Mouse (Mus musculus): ENCODE data around the gene Nr1h2. TPM values are rescaled to one million over a fixed set of nuclear protein-coding genes. Genes with fewer than 3 reads are reported as not detected.

Nr1h2 gene
- total RNA-seq, 4 experiments from 2014 or later, result 94.3 to 153 (median 129) TPM

DNA sequence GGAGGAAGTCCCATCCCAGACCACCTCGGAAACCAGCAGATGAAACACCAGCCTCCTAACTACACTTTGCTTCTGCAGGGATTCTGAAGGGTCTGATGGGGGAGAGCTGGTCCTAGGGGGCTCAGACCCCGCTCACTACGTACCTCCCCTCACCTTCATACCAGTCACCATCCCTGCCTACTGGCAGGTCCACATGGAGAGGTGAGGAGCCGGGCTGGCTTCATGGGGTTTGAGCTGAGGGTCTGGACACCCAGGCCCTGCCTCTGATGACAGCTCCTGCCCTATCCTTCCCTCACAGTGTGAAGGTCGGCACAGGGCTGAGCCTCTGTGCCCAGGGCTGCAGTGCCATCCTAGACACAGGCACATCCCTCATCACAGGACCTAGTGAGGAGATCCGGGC lies 31.2 kb upstream of the Nr1h2 start:
- no peak for DNase-seq

DNA sequence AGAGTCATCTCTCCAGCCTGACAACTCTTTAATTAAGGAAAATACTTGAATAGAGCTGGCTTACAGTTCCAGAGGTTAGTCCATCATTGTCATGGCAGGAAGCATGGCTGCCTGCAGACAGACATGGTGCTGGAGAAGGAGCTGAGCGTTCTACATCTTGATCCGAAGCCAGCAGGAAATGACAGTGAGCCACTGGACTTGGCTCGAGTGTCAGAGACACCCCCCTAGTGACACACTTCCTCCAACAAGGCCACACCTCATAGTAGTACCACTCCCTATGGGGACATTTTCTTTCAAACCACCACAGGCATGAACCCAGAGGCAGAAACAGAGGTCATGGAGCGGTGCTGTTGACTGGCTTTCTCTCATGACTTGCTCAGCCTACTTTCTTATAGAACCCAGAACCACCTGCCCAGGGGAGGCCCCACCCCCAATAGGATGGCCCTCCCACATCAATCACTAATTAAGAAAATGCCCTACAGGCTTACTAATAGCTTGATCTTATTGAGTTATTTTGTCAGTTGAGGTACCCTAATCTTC lies 30.6 kb upstream of the Nr1h2 start:
- DNase-seq, result no peak

DNA sequence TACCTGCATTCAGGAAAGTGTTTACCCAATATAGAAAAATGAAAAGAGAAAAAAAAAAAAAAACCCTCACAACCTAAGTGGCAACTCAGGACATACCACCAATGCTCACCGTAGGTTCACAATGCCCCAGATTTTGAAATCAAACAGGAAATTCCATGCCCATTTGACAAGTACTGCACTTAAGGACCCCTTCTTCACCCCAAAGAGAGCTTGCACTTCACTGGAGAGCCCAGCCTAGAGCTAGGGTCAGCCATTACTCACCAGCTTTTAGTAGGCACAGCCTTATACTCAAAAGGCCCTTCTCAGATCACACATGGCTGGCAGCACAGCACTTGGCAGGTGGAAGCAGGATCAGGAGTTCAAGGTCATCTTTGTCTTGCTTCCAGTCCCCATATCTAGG lies 29.4 kb upstream of the Nr1h2 start:
- DNase-seq, result no peak

DNA sequence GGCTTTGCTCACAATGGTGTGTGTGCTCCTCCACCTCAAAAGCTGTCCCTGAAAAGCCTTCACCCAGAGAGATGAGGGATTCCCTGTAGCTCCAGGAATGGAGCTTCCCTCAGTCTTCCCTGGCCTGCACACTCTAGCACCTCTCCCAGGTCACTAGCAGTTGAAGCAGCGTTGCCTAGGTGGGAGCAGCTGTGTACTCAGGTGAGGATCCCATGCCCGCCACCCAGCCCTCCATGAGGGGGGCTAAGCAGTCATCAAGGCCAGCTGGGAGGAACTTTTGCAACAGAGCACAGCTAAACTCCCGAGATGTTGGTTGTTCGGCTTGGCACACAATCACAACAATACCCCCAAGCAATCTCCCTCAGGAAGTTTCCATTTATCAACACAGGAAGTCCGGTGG lies 29.0 kb upstream of the Nr1h2 start:
- DNase-seq, result no peak

DNA sequence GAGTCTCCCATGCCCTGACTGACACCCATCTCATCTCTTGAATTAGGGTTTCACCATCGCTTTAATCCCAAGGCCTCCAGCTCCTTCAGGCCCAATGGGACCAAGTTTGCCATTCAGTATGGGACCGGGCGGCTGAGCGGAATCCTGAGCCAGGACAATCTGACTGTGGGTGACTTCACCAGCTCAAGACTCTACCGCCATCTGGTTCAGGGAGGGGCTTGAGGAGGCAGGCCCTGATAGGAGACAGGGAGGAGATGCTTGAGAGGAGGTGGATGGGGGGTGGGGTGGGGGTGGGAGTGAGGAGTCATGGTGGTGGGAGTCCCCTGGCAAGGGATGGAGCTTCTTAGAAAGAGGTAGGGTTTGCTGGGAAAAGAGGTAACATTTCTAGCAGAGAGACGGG lies 27.9 kb upstream of the Nr1h2 start:
- no peak for DNase-seq

DNA sequence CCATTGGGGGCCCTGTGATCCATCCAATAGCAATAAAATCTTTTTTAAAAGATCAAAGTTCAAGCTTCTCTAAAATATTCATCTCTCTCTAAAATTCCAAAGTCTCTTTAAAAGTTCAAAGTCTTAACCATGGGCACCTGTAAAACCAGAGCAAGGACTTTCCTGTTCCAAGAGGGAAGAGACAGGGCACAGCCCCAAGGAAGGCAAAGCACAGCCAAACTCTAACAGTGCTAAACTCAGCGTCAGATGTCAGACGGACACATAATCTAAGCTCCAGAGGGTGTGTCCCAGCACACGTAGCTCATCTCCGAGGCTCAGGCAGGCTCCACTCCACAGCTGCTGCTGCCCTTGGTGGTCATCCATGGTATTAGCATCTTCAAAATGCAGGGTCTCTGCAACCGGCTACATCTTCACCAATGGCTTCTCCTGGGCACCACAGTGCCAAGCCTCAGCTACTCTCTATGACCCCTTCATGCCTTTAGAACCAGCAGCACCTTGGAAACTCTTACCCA lies 22.6 kb upstream of the Nr1h2 start:
- DNase-seq, result no peak

DNA sequence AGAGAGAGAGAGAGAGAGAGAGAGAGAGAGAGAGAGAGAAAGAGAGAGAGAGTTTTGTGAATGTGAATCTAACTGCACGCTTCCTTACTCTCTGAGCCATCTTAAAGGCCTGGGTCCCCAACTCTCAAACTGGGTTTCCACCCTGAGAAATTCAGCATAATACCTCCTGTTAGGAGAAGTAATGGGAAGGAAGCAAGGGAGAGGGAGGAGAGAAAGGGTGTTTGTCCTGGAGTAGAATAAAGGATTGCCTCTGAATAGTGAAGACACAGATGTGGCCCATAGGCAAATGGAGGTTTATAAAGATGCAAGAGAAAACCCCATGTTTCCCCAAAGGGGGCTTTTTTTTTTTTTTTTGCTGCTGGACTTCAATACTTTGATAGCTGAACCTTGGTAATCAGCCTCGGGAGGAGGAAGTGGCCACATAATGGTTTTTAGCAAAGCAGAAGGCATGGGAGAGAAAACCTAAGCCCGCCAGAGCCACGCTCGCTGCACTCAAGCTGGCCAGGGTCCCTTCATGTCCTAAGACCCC lies 19.3 kb upstream of the Nr1h2 start:
- no peak for DNase-seq

DNA sequence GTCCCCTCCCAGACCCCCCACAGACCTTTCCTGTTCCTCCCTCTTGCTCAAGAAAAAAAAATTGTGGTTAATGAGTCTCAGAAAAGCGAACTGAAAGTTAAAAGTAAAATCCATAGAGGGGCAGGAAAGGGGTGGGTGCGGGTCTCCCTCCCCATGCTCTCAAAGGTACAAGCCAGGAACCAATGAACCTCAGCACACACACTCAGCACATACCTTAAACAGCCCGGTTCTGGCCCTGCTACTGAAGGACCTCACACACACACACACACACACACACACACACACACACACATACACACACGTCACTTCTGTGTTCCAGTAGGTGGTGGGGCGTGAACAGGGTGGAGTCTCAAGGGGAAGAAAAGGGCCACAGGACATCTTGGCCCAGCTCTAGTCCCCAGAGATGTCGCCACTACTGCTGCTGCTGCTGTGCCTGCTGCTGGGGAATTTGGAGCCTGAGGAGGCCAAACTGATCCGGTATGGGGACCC lies 18.5 kb upstream of the Nr1h2 start, which contains the start of gene Napsa:
Gene Napsa, plus strand, starts transcription at position 168 of the 489 bp plus-strand sequence.
- DNase-seq, result no peak

DNA sequence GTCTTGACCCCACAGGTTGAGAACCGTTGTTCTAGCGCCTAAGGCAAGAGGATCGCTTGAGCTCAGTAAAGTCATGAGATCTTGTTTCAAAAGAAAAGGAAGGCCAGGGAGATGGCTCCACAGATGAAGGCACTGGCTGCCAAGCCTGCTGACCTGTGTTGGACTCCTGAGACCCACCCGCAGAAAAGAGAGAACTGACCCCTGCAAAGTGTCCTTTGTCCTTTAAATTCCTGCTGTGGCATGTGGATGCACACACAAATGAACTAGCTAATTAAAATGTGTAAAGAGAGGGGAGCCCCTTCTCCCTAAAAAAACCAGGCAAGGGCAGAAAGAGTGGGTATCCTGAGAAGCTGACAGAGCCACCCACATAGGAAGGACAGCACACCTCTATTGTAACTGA lies 18.1 kb upstream of the Nr1h2 start:
- DNase-seq, result no peak

DNA sequence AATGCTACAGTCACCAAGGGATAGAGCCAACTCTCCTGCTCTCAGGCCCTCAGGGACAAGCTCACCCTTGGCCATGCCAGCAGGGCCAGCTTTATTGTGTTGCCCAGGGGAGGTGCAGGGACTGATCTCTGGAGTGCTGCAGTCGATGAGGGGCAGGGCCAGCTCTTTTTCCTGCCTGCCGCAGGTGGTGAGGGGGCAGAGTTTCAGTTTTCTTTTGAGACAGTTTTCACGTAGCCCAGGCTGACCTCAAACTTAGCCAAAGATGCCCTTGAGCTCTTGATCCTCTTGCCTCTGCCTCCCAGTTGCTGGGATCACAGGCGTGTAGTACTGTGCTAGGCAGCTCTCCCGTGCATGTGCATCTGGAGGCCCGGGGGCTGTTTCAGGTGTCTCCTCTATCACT lies 17.2 kb upstream of the Nr1h2 start:
- no peak for DNase-seq

DNA sequence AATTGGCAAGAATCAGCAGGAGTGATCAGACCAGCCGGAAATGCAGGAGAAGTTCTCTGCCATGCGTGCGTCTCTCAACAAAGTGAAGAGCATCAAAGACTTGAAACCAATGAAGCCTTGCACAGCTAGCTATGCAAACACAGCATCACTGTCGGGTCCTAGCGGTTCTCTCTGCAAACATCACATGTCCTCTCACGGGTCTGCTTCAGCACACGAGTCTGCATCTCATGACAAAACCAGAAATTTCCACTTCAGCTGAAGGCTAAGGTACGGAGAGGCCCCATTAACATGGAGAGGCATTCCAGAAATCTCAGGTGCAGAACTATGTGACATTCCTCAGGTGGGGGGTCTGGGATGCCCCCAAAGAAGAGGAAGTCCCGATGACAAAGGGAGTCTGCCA lies 15.1 kb upstream of the Nr1h2 start:
- DNase-seq, result no peak

DNA sequence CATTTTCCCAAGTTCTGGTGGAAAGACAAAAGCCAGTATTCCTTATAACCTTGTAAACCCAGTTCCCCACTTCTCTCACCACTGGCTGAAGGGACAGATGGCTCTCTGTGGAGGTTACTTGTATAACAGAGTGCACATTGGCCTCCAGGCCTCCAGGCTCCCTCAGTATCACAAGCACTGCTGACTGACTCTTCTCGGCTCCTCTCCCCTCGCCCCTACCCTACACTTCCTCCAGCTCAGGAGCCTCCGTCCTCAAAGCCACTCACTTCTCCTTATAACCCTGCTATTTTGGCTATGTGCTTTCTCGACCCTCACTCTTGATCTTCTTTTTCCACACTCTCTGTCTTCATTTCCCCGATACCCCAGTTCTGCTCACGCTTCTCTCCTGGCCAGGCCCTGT lies 11.7 kb upstream of the Nr1h2 start:
- no peak for DNase-seq

DNA sequence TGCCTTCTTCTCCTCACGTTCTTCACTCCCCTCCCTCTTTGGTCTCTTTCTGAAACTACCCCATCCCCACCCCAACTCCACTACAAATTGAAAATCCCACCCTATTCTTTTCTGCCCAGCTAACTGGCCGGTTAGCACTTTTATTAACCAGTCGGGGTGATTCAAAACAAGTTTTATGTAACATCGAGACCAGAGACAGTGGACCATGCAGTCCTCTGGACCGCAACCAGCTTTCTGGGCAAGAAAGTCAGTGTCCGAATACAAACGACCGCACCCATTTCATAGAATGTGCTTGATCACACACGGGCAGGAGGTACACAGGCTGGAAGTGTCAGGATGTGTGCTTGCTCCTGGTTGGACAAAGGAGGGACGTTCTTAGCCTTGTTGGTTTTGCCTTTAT lies 10.7 kb upstream of the Nr1h2 start:
- no peak for DNase-seq

DNA sequence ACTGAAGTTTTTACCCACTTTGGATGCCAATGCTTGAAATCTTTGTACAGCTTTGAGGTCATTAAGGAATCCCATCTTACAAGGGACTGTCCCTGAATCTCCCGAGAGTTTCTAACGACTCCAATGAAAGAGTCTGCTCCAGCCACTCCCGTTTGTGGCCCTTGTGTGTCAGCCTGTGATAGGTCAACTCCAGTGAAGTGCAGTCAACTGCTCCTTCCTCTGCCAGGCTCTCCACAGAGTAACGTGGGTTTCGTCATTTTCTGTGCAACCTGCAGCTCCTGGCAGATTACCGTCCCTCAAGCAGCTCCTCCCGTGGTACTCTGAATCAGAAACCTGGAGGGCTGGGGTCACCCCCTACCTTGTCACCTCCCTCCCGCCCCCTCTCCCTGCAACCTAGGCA lies 9.5 kb upstream of the Nr1h2 start:
- no peak for DNase-seq

DNA sequence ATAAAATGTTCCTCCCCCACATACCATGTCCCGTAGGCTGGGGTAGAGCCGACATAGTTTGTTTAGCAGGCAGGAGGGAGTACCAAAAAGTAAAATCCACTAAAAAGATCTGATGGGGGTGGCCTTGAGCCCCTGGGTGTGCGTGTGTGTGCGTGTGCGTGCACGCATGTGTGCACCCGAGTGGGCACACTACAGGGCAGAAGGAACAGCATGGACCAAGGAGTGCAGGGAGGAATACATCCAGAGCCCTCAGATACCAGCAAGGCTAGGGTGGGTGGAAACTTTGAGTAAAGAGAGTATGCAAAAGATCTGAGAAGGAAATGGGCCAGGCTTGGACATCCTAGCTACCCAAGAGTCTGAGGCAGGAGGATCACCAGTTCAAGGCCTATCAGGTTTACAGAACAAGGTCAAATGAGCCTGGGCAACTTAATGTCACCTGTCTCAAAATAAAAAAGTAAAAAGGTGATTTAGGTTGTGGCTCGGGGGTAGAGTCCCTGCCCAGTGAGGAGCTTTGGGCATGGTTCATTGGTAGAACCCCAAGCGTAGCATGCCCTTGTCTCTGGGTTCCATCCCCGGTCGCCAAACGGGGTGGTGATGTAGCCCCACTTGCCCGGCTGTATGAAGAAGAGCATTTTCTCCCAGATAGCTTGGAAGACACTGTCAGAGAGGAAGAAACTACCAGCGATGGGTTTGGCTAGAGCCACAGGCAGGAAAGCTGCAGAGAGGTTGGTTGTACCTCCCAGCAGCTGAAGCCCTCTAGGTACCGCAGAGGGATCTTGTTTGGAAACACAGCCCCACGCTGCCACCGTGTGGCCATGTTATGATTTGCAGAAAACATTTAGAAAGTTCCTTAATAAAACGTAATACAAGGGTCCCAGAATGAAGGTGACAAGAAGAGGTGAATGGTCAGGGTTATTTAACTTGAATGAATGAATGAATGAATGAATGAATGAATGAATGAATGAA lies 7.0 kb upstream of the Nr1h2 start:
- peak; percentile 48 for DNase-seq

DNA sequence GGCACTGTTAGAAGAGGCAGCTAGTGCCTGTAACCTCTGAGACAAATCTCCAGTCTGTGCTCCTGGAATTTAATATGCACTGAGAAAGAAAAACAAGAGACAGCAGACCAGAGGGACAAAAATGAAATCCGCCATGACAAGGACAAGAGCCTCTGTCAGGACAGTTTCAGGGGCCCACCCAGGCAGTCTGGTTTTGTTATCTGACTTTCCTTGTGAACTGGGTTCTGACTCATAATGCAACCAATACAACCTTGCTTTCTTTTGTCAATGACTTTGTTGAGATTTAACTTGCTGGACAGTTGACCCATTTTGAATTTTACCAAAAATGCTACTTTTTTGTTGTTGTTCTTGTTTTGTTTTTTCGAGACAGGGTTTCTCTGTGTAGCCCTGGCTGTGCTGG lies 3.9 kb upstream of the Nr1h2 start:
- DNase-seq, result no peak

DNA sequence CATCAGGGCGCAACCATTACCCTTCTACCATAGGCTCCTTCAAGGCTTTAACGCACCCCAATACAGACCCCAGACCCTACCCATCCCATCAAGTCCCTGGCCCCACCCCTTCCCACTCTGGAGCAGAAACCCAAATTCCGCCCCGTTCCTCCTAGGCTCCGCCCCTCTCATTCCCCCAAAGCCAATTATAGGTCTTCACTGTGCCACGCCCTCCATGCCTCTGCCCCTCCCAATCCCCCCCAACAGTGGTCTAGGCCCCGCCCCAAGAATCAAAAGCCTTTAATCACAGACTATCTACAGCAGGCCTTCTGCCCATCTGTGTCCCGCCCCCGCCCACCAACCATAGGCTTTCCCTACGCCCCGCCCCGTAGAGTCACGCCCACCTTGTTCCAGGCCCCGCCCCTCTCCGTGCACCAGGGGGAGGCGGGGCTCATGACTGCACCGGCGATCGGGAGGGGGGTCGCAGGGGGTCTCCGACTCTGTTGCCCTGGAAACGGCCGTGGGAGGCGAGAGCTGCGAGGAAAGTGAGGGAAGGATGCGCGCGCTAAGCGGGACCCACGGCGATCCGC lies 471 bp downstream of the Nr1h2 start:
- peak; percentile 72 for DNase-seq

DNA sequence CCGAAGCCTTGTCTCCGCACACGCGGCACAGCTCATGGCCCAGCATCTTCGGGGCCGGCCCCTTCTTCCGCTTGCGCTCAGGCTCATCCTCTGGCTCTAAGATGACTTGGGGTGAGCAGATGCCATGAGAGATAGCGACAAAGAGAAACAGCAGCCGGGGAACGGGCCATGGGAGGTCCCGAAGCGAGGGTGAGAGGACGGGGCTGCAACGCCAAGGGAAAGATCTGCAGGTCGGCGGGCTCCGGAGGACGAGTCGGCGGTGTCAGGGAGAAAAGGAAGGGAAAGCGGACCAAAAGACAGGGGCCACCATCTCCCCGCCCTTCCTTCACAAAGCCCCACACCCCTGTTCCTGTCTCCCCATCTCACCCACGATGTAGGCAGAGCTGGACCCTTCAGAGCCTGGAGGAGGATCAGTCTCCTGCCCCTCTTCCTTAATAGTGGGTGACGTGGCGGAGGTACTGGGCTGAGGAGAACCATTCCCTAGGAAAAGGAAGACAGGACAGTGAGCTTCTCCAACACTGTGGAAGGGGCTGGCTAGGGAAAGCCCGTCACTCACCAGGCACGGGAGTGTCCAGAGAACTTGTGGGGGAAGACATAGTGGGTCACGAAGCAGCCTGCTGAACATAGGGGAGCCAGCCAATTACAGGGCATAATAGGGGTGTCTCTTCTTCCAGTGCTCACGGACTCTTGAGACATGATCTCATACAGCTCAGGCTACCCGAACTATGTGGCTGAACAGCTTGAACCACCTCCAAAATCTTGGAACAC lies 1.4 kb downstream of the Nr1h2 start:
- DNase-seq, result no peak

DNA sequence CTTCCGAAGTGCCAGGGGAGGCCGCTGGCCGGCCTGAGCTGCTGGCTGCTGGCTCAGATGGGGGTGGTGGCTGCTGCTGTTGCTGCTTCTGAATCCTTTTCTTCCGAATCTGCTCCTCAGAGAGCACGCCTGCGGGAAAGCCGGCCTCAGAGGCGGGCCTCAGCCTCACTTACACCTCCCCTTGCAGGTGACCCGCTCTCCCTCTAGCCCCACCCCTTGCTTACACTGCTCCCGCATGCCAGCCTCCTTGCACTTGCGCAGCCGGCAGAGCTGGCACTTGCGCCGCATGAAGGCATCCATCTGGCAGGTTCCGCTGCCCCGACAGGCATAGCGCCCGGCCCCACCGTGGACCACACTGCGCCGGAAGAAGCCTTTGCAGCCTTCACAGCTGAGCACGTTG lies 2.0 kb downstream of the Nr1h2 start:
- no peak for DNase-seq

DNA sequence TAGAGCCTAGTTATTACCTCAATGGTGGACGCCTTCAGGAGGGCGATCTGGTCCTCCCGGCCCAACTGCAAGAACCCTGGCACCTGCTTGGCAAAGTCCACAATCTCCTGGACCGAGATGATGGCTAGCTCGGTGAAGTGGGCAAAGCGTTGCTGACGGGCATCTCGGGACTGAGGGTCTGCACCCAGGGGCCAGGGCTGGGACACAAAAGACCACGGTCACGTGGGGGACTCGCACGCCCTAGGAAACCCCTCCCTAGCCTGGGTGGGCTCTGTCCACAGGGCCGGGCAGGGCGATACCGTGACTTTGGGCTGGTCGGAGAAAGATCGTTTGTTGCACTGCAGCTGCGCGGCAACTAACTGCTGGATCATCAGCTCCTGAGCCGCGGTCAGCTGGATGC lies 2.5 kb downstream of the Nr1h2 start:
- DNase-seq, result no peak

DNA sequence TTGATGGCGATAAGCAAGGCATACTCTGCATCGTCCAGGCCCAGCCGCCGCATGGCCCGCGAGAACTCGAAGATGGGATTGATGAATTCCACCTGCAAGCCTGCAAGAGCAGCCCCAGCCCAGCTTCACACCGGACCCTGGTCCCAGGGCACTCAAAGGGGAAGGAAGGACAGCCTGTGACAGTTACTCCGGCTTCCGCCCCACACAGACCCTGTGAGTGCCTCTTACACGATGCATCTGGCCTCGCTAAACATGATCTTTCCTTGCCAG lies 3.4 kb downstream of the Nr1h2 start:
- no peak for DNase-seq

DNA sequence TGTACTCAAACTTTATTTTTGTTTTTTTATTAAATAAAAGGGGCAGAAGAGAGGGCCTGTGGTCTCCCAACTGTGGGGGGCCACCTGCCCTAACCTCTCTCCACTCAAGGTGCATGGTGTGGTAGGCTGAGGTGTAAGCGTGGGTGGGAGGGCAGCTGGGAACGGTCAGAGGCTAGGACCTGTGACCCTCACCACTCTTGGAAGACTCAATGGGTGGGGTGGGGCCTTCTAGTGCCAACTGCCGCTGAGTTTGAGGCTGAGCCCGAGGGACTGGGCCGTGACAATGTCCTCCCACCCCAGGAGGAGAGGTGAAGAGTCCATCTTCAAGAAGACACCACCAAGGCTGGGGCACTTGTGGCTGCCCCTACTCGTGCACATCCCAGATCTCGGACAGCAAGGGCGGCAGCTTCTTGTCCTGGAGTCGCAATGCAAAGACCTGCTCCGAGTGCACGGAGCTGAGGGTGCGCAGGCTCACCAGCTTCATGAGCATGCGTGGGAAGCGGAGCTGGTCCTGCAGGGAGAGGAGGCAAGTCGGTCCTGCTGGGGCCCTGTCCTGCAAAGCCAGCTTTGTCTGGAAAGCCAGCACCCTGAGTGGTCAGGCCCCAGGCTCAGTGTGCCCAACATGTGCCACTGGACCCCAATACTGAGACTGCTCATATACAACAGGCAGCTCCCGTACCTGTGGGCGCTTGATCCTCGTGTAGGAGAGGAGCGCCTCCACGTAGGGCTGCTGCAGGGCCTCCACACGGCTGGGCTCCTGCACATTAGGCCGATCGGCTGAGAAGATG lies 3.9 kb downstream of the Nr1h2 start:
- DNase-seq, result no peak

Data from adrenal gland, adult 8-10 months (tissue).